Mouse (Mus musculus) embryonic facial prominence, embryonic 11.5 days (tissue): ENCODE data around the gene Slc5a10. TPM values are rescaled to one million over a fixed set of nuclear protein-coding genes. Genes with fewer than 3 reads are reported as not detected.

Experiments used
- ATAC-seq: fragments of 200-750 bp; cut with Nextera tagmentation; replicated peaks from 2 replicates; pipeline ENCODE4 v1.8.0; 2017; ENCODE audit warnings: low read depth; ENCODE audit not compliant: insufficient number of reproducible peaks, low FRiP score, low TSS enrichment
- DNase-seq: peaks from one replicate; pipeline ENCODE4 v3.0.0-alpha.2; 2015; ENCODE audit warnings: low spot score
- H3K27ac ChIP-seq: fragments of 300-500 bp; sonication (generic); replicated peaks from 2 replicates; pipeline ENCODE4 v1.5.1; 2014; ENCODE audit warnings: mild to moderate bottlenecking, low read depth, low read length, control low read depth
- H3K27me3 ChIP-seq: fragments of 300-500 bp; sonication (generic); 2 replicates; pipeline ENCODE4 v1.6.1; 2014; ENCODE audit warnings: mild to moderate bottlenecking, low read length, moderate library complexity, mixed read lengths; ENCODE audit not compliant: control insufficient read depth, insufficient read depth
- H3K36me3 ChIP-seq: fragments of 300-500 bp; sonication (generic); replicated peaks from 2 replicates; pipeline ENCODE4 v1.6.1; 2014; ENCODE audit warnings: low read depth, mild to moderate bottlenecking, low read length, moderate library complexity, mixed read lengths; ENCODE audit not compliant: control insufficient read depth, insufficient read depth
- H3K4me1 ChIP-seq: fragments of 300-500 bp; sonication (generic); 2 replicates; pipeline ENCODE4 v1.6.1; 2014; ENCODE audit warnings: low read length, mixed read lengths; ENCODE audit not compliant: control insufficient read depth, insufficient read depth
- H3K4me2 ChIP-seq: fragments of 300-500 bp; sonication (generic); 2 replicates; pipeline ENCODE4 v1.6.1; 2014; ENCODE audit warnings: low read depth, mild to moderate bottlenecking, control low read depth, low read length, moderate library complexity
- H3K4me3 ChIP-seq: fragments of 300-500 bp; sonication (generic); 2 replicates; pipeline ENCODE4 v1.5.1; 2014; ENCODE audit warnings: low read depth, low read length, control low read depth
- H3K9ac ChIP-seq: fragments of 300-500 bp; sonication (generic); replicated peaks from 2 replicates; pipeline ENCODE4 v1.6.1; 2014; ENCODE audit warnings: mild to moderate bottlenecking, control low read depth, low read length
- H3K9me3 ChIP-seq: fragments of 300-500 bp; sonication (generic); replicated peaks from 2 replicates; pipeline ENCODE4 v1.6.1; 2016; ENCODE audit warnings: mild to moderate bottlenecking, low read length, inconsistent platforms, mixed read lengths; ENCODE audit not compliant: control insufficient read depth
- WGBS: fragments of 180-500 bp; shearing (Covaris S2); extraction: QIAGEN DNeasy Blood & Tissue Kit; methylation state at CpG from one replicate; pipeline ENCODE4 v1.1.7; 2014; 5-methylcytosine and 5-hydroxymethylcytosine counted together
- polyA plus RNA-seq: library from polyadenylated mRNA; unstranded; fragments of >200 nt; fragmentation: Nextera tagmentation; extraction: Ambion mirVana; gene quantifications from 2 replicates; pipeline ENCODE4 v1.2.1, GENCODE M21; 2014

Gene Slc5a10
- polyA plus RNA-seq, 1 experiment from 2014 or later: not detected

GRCm38 (mm10) chr11:61649626-61650025 lies 71.0 kb downstream of the Slc5a10 start:
- WGBS: 89% methylated on average over 4 of the region's 4 CpGs
- ATAC-seq (no peak), DNase-seq (no peak)
- Histone ChIP-seq H3K9me3 (no peaks in the 10 kb centered on the region), H3K27ac (no peak overlapping the region), H3K27me3 (no peaks in the 10 kb centered on the region), H3K4me2 (no peak overlapping the region), H3K36me3 (no peaks in the 10 kb centered on the region), H3K4me3 (no peak overlapping the region), H3K4me1 (no peaks in the 10 kb centered on the region), H3K9ac (no peak overlapping the region)

- Histone ChIP-seq H3K36me3 (no peaks in the 10 kb centered on the region), H3K4me2 (no peak overlapping the region), H3K4me3 (no peak overlapping the region), H3K27me3 (no peaks in the 10 kb centered on the region), H3K9ac (no peak overlapping the region), H3K27ac (no peak overlapping the region), H3K4me1 (no peaks in the 10 kb centered on the region), H3K9me3 (no peaks in the 10 kb centered on the region)
- ATAC-seq (no peak), DNase-seq (no peak)
- 86% methylated on average over 5 of the region's 5 CpGs for WGBS
Measured at GRCm38 (mm10) chr11:61649163-61649580, 71.5 kb downstream of the Slc5a10 start.

GRCm38 (mm10) chr11:61648749-61649115 lies 71.9 kb downstream of the Slc5a10 start:
- no peak for DNase-seq
- Histone ChIP-seq H3K4me3 (no peak overlapping the region), H3K4me1 (no peaks in the 10 kb centered on the region), H3K9me3 (no peaks in the 10 kb centered on the region), H3K36me3 (no peaks in the 10 kb centered on the region), H3K27me3 (no peaks in the 10 kb centered on the region), H3K27ac (no peak overlapping the region), H3K4me2 (no peak overlapping the region), H3K9ac (no peak overlapping the region)
- WGBS: 89% methylated on average over 7 of the region's 7 CpGs
- ATAC-seq: no peak

GRCm38 (mm10) chr11:61647956-61648748 lies 72.5 kb downstream of the Slc5a10 start:
- Histone ChIP-seq H3K4me1 (no peaks in the 10 kb centered on the region), H3K4me3 (no peak overlapping the region), H3K36me3 (no peaks in the 10 kb centered on the region), H3K27ac (no peak overlapping the region), H3K27me3 (no peaks in the 10 kb centered on the region), H3K4me2 (no peak overlapping the region), H3K9ac (no peak overlapping the region), H3K9me3 (no peaks in the 10 kb centered on the region)
- WGBS: 86% methylated on average over 6 of the region's 6 CpGs
- ATAC-seq (no peak), DNase-seq (no peak)

- Histone ChIP-seq H3K4me2 (no peak overlapping the region), H3K9ac (no peak overlapping the region), H3K27ac (no peak overlapping the region), H3K27me3 (no peaks in the 10 kb centered on the region), H3K36me3 (no peaks in the 10 kb centered on the region), H3K9me3 (no peaks in the 10 kb centered on the region), H3K4me3 (no peak overlapping the region), H3K4me1 (no peaks in the 10 kb centered on the region)
- ATAC-seq: no peak
- no peak for DNase-seq
- 73% methylated on average over 10 of the region's 10 CpGs for WGBS
Measured at GRCm38 (mm10) chr11:61647110-61647910, 73.3 kb downstream of the Slc5a10 start.

- no peaks in the 10 kb centered on the region for H3K27me3 ChIP-seq
- 52% methylated on average over 2 of the region's 2 CpGs for WGBS
- H3K9ac ChIP-seq: no peak overlapping the region
- H3K4me2 ChIP-seq: no peak overlapping the region
- H3K4me3 ChIP-seq: no peak overlapping the region
- no peak overlapping the region for H3K27ac ChIP-seq
- no peaks in the 10 kb centered on the region for H3K36me3 ChIP-seq
- ATAC-seq (no peak), DNase-seq (no peak)
- no peaks in the 10 kb centered on the region for H3K4me1 ChIP-seq
- no peaks in the 10 kb centered on the region for H3K9me3 ChIP-seq
Measured at GRCm38 (mm10) chr11:61646499-61647039, 74.1 kb downstream of the Slc5a10 start.

GRCm38 (mm10) chr11:61645357-61645857 lies 75.2 kb downstream of the Slc5a10 start:
- Histone ChIP-seq H3K27ac (no peak overlapping the region), H3K9me3 (no peaks in the 10 kb centered on the region), H3K4me2 (no peak overlapping the region), H3K9ac (no peak overlapping the region), H3K27me3 (no peaks in the 10 kb centered on the region), H3K4me1 (no peaks in the 10 kb centered on the region), H3K4me3 (no peak overlapping the region), H3K36me3 (no peaks in the 10 kb centered on the region)
- no peak for DNase-seq
- ATAC-seq: no peak
- WGBS: 80% methylated on average over 5 of the region's 5 CpGs
